Mouse (Mus musculus): ENCODE results near the gene Eif2ak1.

DNA sequence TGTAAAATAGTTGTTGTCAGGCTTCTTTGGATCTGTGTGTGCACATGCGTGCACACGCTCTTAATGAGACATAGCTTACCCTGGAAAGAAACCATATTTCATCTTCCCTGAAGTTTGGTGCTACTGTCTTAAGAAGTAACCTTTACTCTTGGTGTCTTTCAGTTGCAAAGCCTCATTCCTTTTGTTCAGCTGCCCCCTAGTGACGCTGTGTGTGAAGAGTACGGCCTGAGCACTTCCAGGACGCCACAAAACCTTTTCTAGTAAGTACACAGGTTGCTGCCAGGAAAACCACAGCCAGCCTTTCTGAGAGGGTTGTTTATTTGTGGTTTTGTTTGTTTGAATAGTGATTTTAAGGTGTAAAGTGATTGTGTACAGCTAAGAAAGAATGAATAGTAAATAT, 99.8 kb downstream of the Eif2ak1 start:
- peak; percentile 75 for TF ChIP-seq CTCF (IDR thresholded peaks at IDR 0.05; ENCODE audit: low read depth)
- TF ChIP-seq EP300 (IDR thresholded peaks at IDR 0.05; ENCODE audit: low read depth), result no peak
